Mouse (Mus musculus) forebrain, embryonic 12.5 days (tissue): ENCODE data around the gene Spryd4. TPM values are rescaled to one million over a fixed set of nuclear protein-coding genes. Genes with fewer than 3 reads are reported as not detected.

Experiments used
- ATAC-seq: fragments of 200-750 bp; cut with Nextera tagmentation; 2 replicates; pipeline ENCODE4 v1.8.0; 2017; ENCODE audit warnings: moderate TSS enrichment; ENCODE audit not compliant: low FRiP score
- H3K27ac ChIP-seq: fragments of 300-500 bp; sonication (generic); 2 replicates; pipeline ENCODE4 v1.5.1; 2016; ENCODE audit warnings: mild to moderate bottlenecking
- H3K27me3 ChIP-seq: fragments of 300-500 bp; sonication (generic); 2 replicates; pipeline ENCODE4 v1.6.1; 2016; ENCODE audit warnings: mild to moderate bottlenecking
- H3K36me3 ChIP-seq: fragments of 300-500 bp; sonication (generic); replicated peaks from 2 replicates; pipeline ENCODE4 v1.6.1; 2016; ENCODE audit warnings: mild to moderate bottlenecking
- H3K4me1 ChIP-seq: fragments of 300-500 bp; sonication (generic); 2 replicates; pipeline ENCODE4 v1.6.1; 2016
- H3K4me2 ChIP-seq: fragments of 300-500 bp; sonication (generic); 2 replicates; pipeline ENCODE4 v1.6.1; 2016; ENCODE audit warnings: mild to moderate bottlenecking, moderate library complexity
- H3K4me3 ChIP-seq: fragments of 300-500 bp; sonication (generic); replicated peaks from 2 replicates; pipeline ENCODE4 v1.5.1; 2016; ENCODE audit warnings: mild to moderate bottlenecking
- H3K9ac ChIP-seq: fragments of 300-500 bp; sonication (generic); 2 replicates; pipeline ENCODE4 v1.6.1; 2016; ENCODE audit warnings: mild to moderate bottlenecking
- H3K9me3 ChIP-seq: fragments of 300-500 bp; sonication (generic); 2 replicates; pipeline ENCODE4 v1.6.1; 2016
- WGBS: fragments of 180-500 bp; shearing (Covaris S2); methylation state at CpG from one replicate; pipeline ENCODE4 v1.1.7; 2016; 5-methylcytosine and 5-hydroxymethylcytosine counted together
- polyA plus RNA-seq: library from polyadenylated mRNA; unstranded; fragments of >200 nt; fragmentation: Nextera tagmentation; extraction: Ambion mirVana; gene quantifications from 2 replicates; pipeline ENCODE4 v1.2.1, GENCODE M21; 2016

Gene Spryd4
- polyA plus RNA-seq, 1 experiment from 2014 or later: 21.8 TPM

- WGBS: 94% methylated on average over 4 of the region's 4 CpGs
- Histone ChIP-seq H3K4me3 (no peak overlapping the region), H3K9me3 (no peaks in the 10 kb centered on the region), H3K27me3 (no peaks in the 10 kb centered on the region), H3K9ac (no peak overlapping the region), H3K27ac (no peak overlapping the region), H3K4me1 (peaks cover 8% of the 10 kb centered on the region; the same call in 1 of the 2 replicates), H3K36me3 (peaks cover 52% of the 10 kb centered on the region), H3K4me2 (no peak overlapping the region)
- no peak for ATAC-seq
Observed at GRCm38 (mm10) chr10:128239140-128239539, 27.5 kb upstream of the Spryd4 start.

- Histone ChIP-seq H3K4me3 (no peak overlapping the region), H3K27me3 (no peaks in the 10 kb centered on the region), H3K27ac (no peak overlapping the region), H3K9me3 (no peaks in the 10 kb centered on the region), H3K4me1 (peaks cover 9% of the 10 kb centered on the region; the same call in 1 of the 2 replicates), H3K36me3 (peaks cover 41% of the 10 kb centered on the region), H3K9ac (no peak overlapping the region), H3K4me2 (no peak overlapping the region)
- WGBS: 79% methylated on average over 15 of the region's 15 CpGs
- ATAC-seq: no peak
Observed at GRCm38 (mm10) chr10:128237807-128238480, 26.3 kb upstream of the Spryd4 start.

- Histone ChIP-seq H3K4me3 (no peak overlapping the region), H3K9me3 (no peaks in the 10 kb centered on the region), H3K4me2 (no peak overlapping the region), H3K36me3 (peaks cover 25% of the 10 kb centered on the region), H3K27me3 (no peaks in the 10 kb centered on the region), H3K4me1 (peaks cover 17% of the 10 kb centered on the region; the same call in 1 of the 2 replicates), H3K27ac (peak overlapping the region; percentile 65), H3K9ac (no peak overlapping the region)
- whole genome bisulfite sequencing: 34% methylated on average over 4 of the region's 4 CpGs
- ATAC-seq: no peak
Observed at GRCm38 (mm10) chr10:128236321-128236720, 24.7 kb upstream of the Spryd4 start.

GRCm38 (mm10) chr10:128232420-128232985 lies 20.9 kb upstream of the Spryd4 start:
- peak; percentile 39 for ATAC-seq
- peak overlapping the region; percentile 81 for H3K4me3 ChIP-seq
- peak overlapping the region; percentile 96 for H3K27ac ChIP-seq
- no peaks in the 10 kb centered on the region for H3K9me3 ChIP-seq
- H3K4me1 ChIP-seq: peaks cover 24% of the 10 kb centered on the region
- H3K4me2 ChIP-seq: peak overlapping the region; percentile 66
- 0 out of 2 replicates have a peak, but pooled peaks cover 2% of the 10 kb centered on the region for H3K36me3 ChIP-seq
- H3K27me3 ChIP-seq: no peaks in the 10 kb centered on the region
- H3K9ac ChIP-seq: peak overlapping the region; percentile 82
- WGBS: under 1% methylated on average over 14 of the region's 14 CpGs

- no peaks in the 10 kb centered on the region for H3K9me3 ChIP-seq
- H3K27ac ChIP-seq: peak within 1 kb of the TSS; percentile 96
Observed at GRCm38 (mm10) chr10:128231697-128232419, 20.3 kb upstream of the Spryd4 start, which contains the start of gene Timeless. Timeless (plus strand) TSS chr10:128232065.

GRCm38 (mm10) chr10:128231146-128231545 lies 19.5 kb upstream of the Spryd4 start:
- whole genome bisulfite sequencing: 22% methylated on average over 5 of the region's 5 CpGs

More at GRCm38 (mm10) chr10:128231697-128232419, 20.3 kb upstream of the Spryd4 start, which contains the start of gene Timeless:
- peaks cover 24% of the 10 kb centered on the region for H3K4me1 ChIP-seq
- no peaks in the 10 kb centered on the region for H3K27me3 ChIP-seq
- H3K4me2 ChIP-seq: peak within 1 kb of the TSS; percentile 66
- peak within 1 kb of the TSS; percentile 82 for H3K9ac ChIP-seq
- 0 out of 2 replicates have a peak, but pooled peaks cover 2% of the 10 kb centered on the region for H3K36me3 ChIP-seq
- ATAC-seq: peak; percentile 93
- peak within 1 kb of the TSS; percentile 81 for H3K4me3 ChIP-seq
- under 1% methylated on average over 54 of the region's 58 CpGs for whole genome bisulfite sequencing

GRCm38 (mm10) chr10:128230582-128230981 lies 19.0 kb upstream of the Spryd4 start:
- H3K27me3 ChIP-seq: peaks cover 2% of the 10 kb centered on the region
- H3K36me3 ChIP-seq: 0 out of 2 replicates have a peak, but pooled peaks cover 2% of the 10 kb centered on the region
- peaks cover 22% of the 10 kb centered on the region for H3K4me1 ChIP-seq
- no peak overlapping the region; the same call in 1 of the 2 replicates for H3K4me2 ChIP-seq
- WGBS: 85% methylated on average over 12 of the region's 12 CpGs
- H3K4me3 ChIP-seq: no peak overlapping the region
- 0 out of 2 replicates have a peak overlapping the region, but pooled peaks have one; percentile 8 for H3K27ac ChIP-seq
- no peak overlapping the region for H3K9ac ChIP-seq
- ATAC-seq: no peak
- H3K9me3 ChIP-seq: no peaks in the 10 kb centered on the region

More at GRCm38 (mm10) chr10:128231146-128231545, 19.5 kb upstream of the Spryd4 start:
- no peak for ATAC-seq
- Histone ChIP-seq H3K9ac (peak overlapping the region; percentile 82), H3K36me3 (0 out of 2 replicates have a peak, but pooled peaks cover 2% of the 10 kb centered on the region), H3K4me1 (peaks cover 21% of the 10 kb centered on the region), H3K27ac (peak overlapping the region; percentile 96), H3K27me3 (peaks cover under 1% of the 10 kb centered on the region), H3K4me3 (peak overlapping the region; percentile 81), H3K9me3 (no peaks in the 10 kb centered on the region), H3K4me2 (peak overlapping the region; percentile 66)

GRCm38 (mm10) chr10:128228009-128228408 lies 16.4 kb upstream of the Spryd4 start:
- Histone ChIP-seq H3K9ac (no peak overlapping the region), H3K4me2 (no peak overlapping the region), H3K27me3 (peaks cover 6% of the 10 kb centered on the region), H3K27ac (no peak overlapping the region), H3K9me3 (no peaks in the 10 kb centered on the region), H3K4me1 (peaks cover 31% of the 10 kb centered on the region), H3K4me3 (no peak overlapping the region), H3K36me3 (no peaks in the 10 kb centered on the region)
- ATAC-seq: no peak
- WGBS: 93% methylated on average over 8 of the region's 8 CpGs

- 87% methylated on average over 9 of the region's 9 CpGs for WGBS
Observed at GRCm38 (mm10) chr10:128227592-128227991, 16.0 kb upstream of the Spryd4 start.

GRCm38 (mm10) chr10:128225538-128225937 lies 13.9 kb upstream of the Spryd4 start, which contains the start of gene Mip:
Mip (plus strand) TSS chr10:128225838.
- H3K9ac ChIP-seq: no peak within 1 kb of the TSS; the same call in 1 of the 2 replicates
- H3K36me3 ChIP-seq: no peaks in the 10 kb centered on the region
- H3K4me2 ChIP-seq: no peak within 1 kb of the TSS
- 0 out of 2 replicates have a peak within 1 kb of the TSS, but pooled peaks have one; percentile 0 for H3K27ac ChIP-seq
- no peak for ATAC-seq
- H3K4me3 ChIP-seq: no peak within 1 kb of the TSS
- peaks cover 16% of the 10 kb centered on the region for H3K4me1 ChIP-seq
- WGBS: 27% methylated on average over 4 of the region's 4 CpGs
- H3K9me3 ChIP-seq: no peaks in the 10 kb centered on the region
- peaks cover 6% of the 10 kb centered on the region for H3K27me3 ChIP-seq

More at GRCm38 (mm10) chr10:128227592-128227991, 16.0 kb upstream of the Spryd4 start:
- no peak overlapping the region for H3K4me3 ChIP-seq
- no peaks in the 10 kb centered on the region for H3K9me3 ChIP-seq
- H3K27me3 ChIP-seq: peaks cover 6% of the 10 kb centered on the region
- no peak overlapping the region for H3K27ac ChIP-seq
- no peak for ATAC-seq
- H3K4me2 ChIP-seq: no peak overlapping the region
- no peak overlapping the region for H3K9ac ChIP-seq
- H3K36me3 ChIP-seq: no peaks in the 10 kb centered on the region
- peaks cover 27% of the 10 kb centered on the region for H3K4me1 ChIP-seq

GRCm38 (mm10) chr10:128225064-128225463 lies 13.5 kb upstream of the Spryd4 start:
- Histone ChIP-seq H3K4me2 (no peak overlapping the region), H3K27me3 (peaks cover 6% of the 10 kb centered on the region), H3K36me3 (no peaks in the 10 kb centered on the region), H3K9ac (no peak overlapping the region), H3K4me1 (peaks cover 16% of the 10 kb centered on the region), H3K27ac (0 out of 2 replicates have a peak overlapping the region, but pooled peaks have one; percentile 0), H3K9me3 (no peaks in the 10 kb centered on the region), H3K4me3 (no peak overlapping the region)
- 36% methylated on average over 5 of the region's 5 CpGs for WGBS
- ATAC-seq: no peak
